Comparison of ENCODE assay signal across 7 mouse cellular contexts in genomic region chr7:127214521-127214920, GRCm38 (mm10). TPM values are rescaled to one million over a fixed set of nuclear protein-coding genes. Genes with fewer than 3 reads are reported as not detected.
DNase-seq lines count a peak whose midpoint lies in the region; ATAC-seq and TF ChIP-seq lines count a peak whose summit lies in the region.

No protein-coding gene starts in this region.

- no peak for TF ChIP-seq CTCF in lung, embryonic 14.5 days (IDR thresholded peaks at IDR 0.05; ENCODE audit: low read depth)

- peak; percentile 25 for DNase-seq in lung, embryonic 14.5 days
- no peak for DNase-seq in lung, postnatal 25 days (ENCODE audit: low spot score)
- DNase-seq in gastrocnemius, postnatal 10 days = peak; percentile 60
- DNase-seq in skeletal muscle tissue, adult 2 months (ENCODE audit: low read depth, low spot score) = peak; percentile 53
- DNase-seq in left cerebral cortex, adult 18-20 months (ENCODE audit: low spot score in 2 of 2) = no peak

- 31% methylated on average over 21 of the region's 21 CpGs for WGBS in lung, embryonic 14.5 days
- WGBS in limb, embryonic 12.5 days = 23% methylated on average over 21 of the region's 21 CpGs

- H3K4me3 ChIP-seq in lung, embryonic 14.5 days (ENCODE audit: low read depth, low read length) = peak overlapping the region; percentile 33; the same call in 1 of the 2 replicates
- H3K4me3 ChIP-seq in limb, embryonic 12.5 days (replicated peaks) = peak overlapping the region; percentile 37

- no peaks in the 10 kb centered on the region for H3K9me3 ChIP-seq in lung, embryonic 14.5 days (ENCODE audit: low read depth, low read length)
- no peaks in the 10 kb centered on the region for H3K9me3 ChIP-seq in limb, embryonic 12.5 days

- peak overlapping the region; percentile 47; the same call in 1 of the 2 replicates for H3K9ac ChIP-seq in lung, embryonic 14.5 days
- H3K9ac ChIP-seq in limb, embryonic 12.5 days (replicated peaks) = peak overlapping the region; percentile 45; the same call in 1 of the 2 replicates

- no peaks in the 10 kb centered on the region for H3K36me3 ChIP-seq in lung, embryonic 14.5 days (ENCODE audit: insufficient read depth)
- H3K36me3 ChIP-seq in limb, embryonic 12.5 days = no peaks in the 10 kb centered on the region

- no peak for ATAC-seq in lung, embryonic 14.5 days (ENCODE audit: insufficient read depth)
- no peak for ATAC-seq in limb, embryonic 12.5 days (ENCODE audit: insufficient number of reproducible peaks, insufficient read depth, low FRiP score, low TSS enrichment, low read depth)
- no peak for ATAC-seq in activated CD4-positive, CD25-positive, alpha-beta regulatory T cell, adult 4 months

- H3K27me3 ChIP-seq in lung, embryonic 14.5 days (ENCODE audit: insufficient read depth, low read length) = peaks cover 4% of the 10 kb centered on the region; the same call in 1 of the 2 replicates
- H3K27me3 ChIP-seq in limb, embryonic 12.5 days = peaks cover 16% of the 10 kb centered on the region; the same call in 1 of the 2 replicates

- no peak overlapping the region for H3K27ac ChIP-seq in lung, embryonic 14.5 days (ENCODE audit: low read depth)
- no peak overlapping the region for H3K27ac ChIP-seq in limb, embryonic 12.5 days

- H3K4me2 ChIP-seq in lung, embryonic 14.5 days = peak overlapping the region; percentile 62
- peak overlapping the region; percentile 60 for H3K4me2 ChIP-seq in limb, embryonic 12.5 days

- no peaks in the 10 kb centered on the region; the same call in 1 of the 2 replicates for H3K4me1 ChIP-seq in lung, embryonic 14.5 days (ENCODE audit: insufficient read depth)
- peaks cover 21% of the 10 kb centered on the region for H3K4me1 ChIP-seq in limb, embryonic 12.5 days (replicated peaks)

RNA-seq across cellular contexts. Expression of gene Mylpf, which starts 5.8 kb away (rescaled TPM):
- 8.6 and 12.2 TPM in 2 replicates for polyA plus RNA-seq in lung, embryonic 14.5 days (2014; fragmentation: Nextera tagmentation; extraction: Ambion mirVana)
- total RNA-seq in gastrocnemius, postnatal 10 days (2021) = over 10,000 TPM; 46,059 to 51,168 TPM
- polyA plus RNA-seq in limb, embryonic 12.5 days (2016; fragmentation: Nextera tagmentation; extraction: Ambion mirVana) = 142 and 145 TPM in 2 replicates
- 1 to 10 TPM; 2.1 to 3.0 TPM for total RNA-seq in left cerebral cortex, adult 18-20 months (2021)
- polyA plus RNA-seq in activated CD4-positive, CD25-positive, alpha-beta regulatory T cell, adult 4 months (2017; shearing (Covaris generic)) = 10 to 100 TPM; 26.7 to 30.7 TPM

RNA-seq across cellular contexts. Expression of gene Tbc1d10b, which starts 6.3 kb away (rescaled TPM):
- 26.0 and 33.7 TPM in 2 replicates for polyA plus RNA-seq in lung, embryonic 14.5 days (2014; fragmentation: Nextera tagmentation; extraction: Ambion mirVana)
- 10 to 100 TPM; 38.6 to 45.1 TPM for total RNA-seq in gastrocnemius, postnatal 10 days (2021)
- polyA plus RNA-seq in limb, embryonic 12.5 days (2016; fragmentation: Nextera tagmentation; extraction: Ambion mirVana) = 40.9 and 45.3 TPM in 2 replicates
- total RNA-seq in left cerebral cortex, adult 18-20 months (2021) = 10 to 100 TPM; 90.8 to 94.1 TPM
- polyA plus RNA-seq in activated CD4-positive, CD25-positive, alpha-beta regulatory T cell, adult 4 months (2017; shearing (Covaris generic)) = 10 to 100 TPM; 13.6 to 18.9 TPM

RNA-seq across cellular contexts. Expression of gene Zfp553, which starts 18.3 kb away (rescaled TPM):
- polyA plus RNA-seq in lung, embryonic 14.5 days (2014; fragmentation: Nextera tagmentation; extraction: Ambion mirVana) = 21.2 and 24.3 TPM in 2 replicates
- 1 to 10 TPM; 5.5 to 7.3 TPM for total RNA-seq in gastrocnemius, postnatal 10 days (2021)
- 61.9 and 65.5 TPM in 2 replicates for polyA plus RNA-seq in limb, embryonic 12.5 days (2016; fragmentation: Nextera tagmentation; extraction: Ambion mirVana)
- 10 to 100 TPM; 21.3 to 22.1 TPM for total RNA-seq in left cerebral cortex, adult 18-20 months (2021)
- polyA plus RNA-seq in activated CD4-positive, CD25-positive, alpha-beta regulatory T cell, adult 4 months (2017; shearing (Covaris generic)) = 1 to 10 TPM; 4.1 to 8.0 TPM

RNA-seq across cellular contexts. Expression of gene Sept1, which starts 18.4 kb away (rescaled TPM):
- polyA plus RNA-seq in lung, embryonic 14.5 days (2014; fragmentation: Nextera tagmentation; extraction: Ambion mirVana) = 20.1 and 20.3 TPM in 2 replicates
- total RNA-seq in gastrocnemius, postnatal 10 days (2021) = 1 to 10 TPM; 6.9 to 7.5 TPM
- 34.1 and 35.9 TPM in 2 replicates for polyA plus RNA-seq in limb, embryonic 12.5 days (2016; fragmentation: Nextera tagmentation; extraction: Ambion mirVana)
- total RNA-seq in left cerebral cortex, adult 18-20 months (2021) = 1 to 10 TPM; 4.4 to 4.5 TPM
- polyA plus RNA-seq in activated CD4-positive, CD25-positive, alpha-beta regulatory T cell, adult 4 months (2017; shearing (Covaris generic)) = 100 to 1,000 TPM; 811 to 836 TPM

RNA-seq across cellular contexts. Expression of gene Cd2bp2, which starts 18.7 kb away (rescaled TPM):
- 54.6 and 59.6 TPM in 2 replicates for polyA plus RNA-seq in lung, embryonic 14.5 days (2014; fragmentation: Nextera tagmentation; extraction: Ambion mirVana)
- 10 to 100 TPM; 36.7 to 41.1 TPM for total RNA-seq in gastrocnemius, postnatal 10 days (2021)
- polyA plus RNA-seq in limb, embryonic 12.5 days (2016; fragmentation: Nextera tagmentation; extraction: Ambion mirVana) = 86.5 and 91.8 TPM in 2 replicates
- total RNA-seq in left cerebral cortex, adult 18-20 months (2021) = 10 to 100 TPM; 88.0 to 90.2 TPM
- 10 to 100 TPM; 38.9 to 50.5 TPM for polyA plus RNA-seq in activated CD4-positive, CD25-positive, alpha-beta regulatory T cell, adult 4 months (2017; shearing (Covaris generic))

Comparison
In these comparisons a context has a peak if more than half of its experiments do, and no peak if none do; other contexts are left out.
1. DNase-seq: peak in lung, embryonic 14.5 days (single experiment), gastrocnemius, postnatal 10 days (single experiment) and skeletal muscle tissue, adult 2 months (single experiment); none in lung, postnatal 25 days (single experiment) and left cerebral cortex, adult 18-20 months (0 of 2).